Mouse (Mus musculus) adrenal gland, adult 18-20 months (tissue): ENCODE data around the gene Efhd1. TPM values are rescaled to one million over a fixed set of nuclear protein-coding genes. Genes with fewer than 3 reads are reported as not detected.
A peak's percentile ranks its signal among the peaks of the same experiment; 100 is the strongest.

ENCODE experiments used
- DNase-seq, 2 experiments: peaks; one replicate each; pipeline ENCODE4 v3.0.0; 2021 to 2022; ENCODE audit warnings: low spot score in 2 of 2
- total RNA-seq, 2 experiments: library from RNA; stranded (reverse); gene quantifications; 1 replicate in 1 of 2; 2 replicates in 1 of 2; pipeline ENCODE4 v1.2.3; 2021

Efhd1 gene
- total RNA-seq, 2 experiments from 2014 or later: 329 to 423 TPM

DNA sequence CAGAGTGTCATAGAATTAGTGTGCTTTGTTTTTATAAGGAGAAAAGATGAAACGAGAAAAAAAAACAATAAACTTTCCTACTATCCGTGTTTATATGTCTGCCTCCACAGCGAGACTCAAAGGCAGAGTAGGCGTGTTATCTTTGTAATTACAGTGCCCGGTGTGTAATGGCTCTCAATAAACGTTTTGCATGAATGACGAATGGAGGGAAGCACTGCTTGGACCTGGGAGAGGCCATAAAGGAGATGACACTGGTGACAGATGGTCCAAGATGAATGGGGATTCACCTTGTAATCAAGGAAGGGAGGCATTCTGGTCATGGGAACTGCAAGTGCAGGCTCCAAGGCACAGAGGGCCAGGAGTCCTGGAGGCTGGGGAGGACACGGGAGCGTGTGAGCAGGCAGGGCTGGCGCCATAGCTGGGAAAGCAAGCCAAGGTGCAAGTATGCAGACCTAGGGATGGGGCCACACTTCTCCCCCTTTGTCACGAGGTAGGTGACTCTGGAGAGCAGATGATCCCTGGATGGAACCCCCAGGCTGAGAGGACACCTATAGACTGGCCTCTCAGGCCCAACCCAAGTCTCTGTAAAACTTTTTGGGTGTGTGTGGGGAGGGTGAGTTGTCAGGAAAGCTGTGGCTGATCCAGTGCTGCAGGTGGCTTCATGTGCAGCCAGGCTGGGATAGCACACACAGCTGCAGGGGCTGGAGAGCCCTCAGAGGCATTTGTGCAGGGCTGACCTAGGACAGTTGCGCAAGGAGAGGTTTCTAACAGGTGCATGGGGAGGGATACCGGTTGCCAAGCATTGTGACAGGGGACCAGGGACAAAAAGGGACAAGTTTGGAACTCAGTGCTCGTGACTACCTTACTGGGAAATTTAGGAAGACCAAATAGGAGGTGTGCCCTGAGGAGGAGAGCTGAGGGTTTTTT lies 36.5 kb downstream of the Efhd1 start:
- DNase-seq: no peak

DNA sequence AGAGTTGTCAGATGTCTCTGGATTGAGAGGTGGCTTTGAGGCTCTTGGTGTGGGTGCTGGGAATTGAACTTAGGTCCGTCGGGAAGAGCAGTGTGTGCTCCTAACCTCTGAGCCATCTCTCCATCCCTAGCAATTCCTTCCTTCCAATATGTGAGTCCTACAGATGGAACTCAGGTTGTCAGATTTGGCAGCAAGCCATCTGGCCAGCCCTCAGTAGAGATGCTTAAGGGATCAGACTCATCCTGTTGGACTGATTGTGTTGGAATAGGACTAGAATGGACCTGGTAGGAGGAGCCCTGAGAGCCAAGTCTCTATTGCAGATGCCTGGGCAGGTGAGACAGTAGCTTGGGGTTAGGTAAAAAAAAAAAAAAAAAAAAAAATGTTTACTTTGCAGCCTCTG lies 37.8 kb downstream of the Efhd1 start:
- DNase-seq: no peak

DNA sequence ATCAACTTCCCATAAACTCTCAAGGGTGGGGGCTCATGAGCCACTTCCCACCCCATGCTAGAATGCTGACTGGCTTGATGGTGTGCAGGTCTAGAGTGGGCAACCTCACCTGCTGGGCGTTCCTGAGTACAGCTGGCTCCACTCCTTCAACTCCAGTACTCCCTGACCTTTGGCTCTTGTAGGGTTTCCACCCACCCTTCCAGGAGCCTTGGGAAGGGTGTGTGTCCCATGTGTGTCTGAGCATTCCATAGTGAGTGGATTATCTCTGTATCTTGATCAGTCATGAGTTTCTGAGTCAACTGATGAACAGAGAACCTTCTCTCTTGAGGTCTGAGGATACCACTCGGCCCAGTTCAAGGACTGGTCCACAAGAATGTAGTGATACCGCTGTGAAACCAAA lies 44.8 kb downstream of the Efhd1 start:
- DNase-seq: no peak

DNA sequence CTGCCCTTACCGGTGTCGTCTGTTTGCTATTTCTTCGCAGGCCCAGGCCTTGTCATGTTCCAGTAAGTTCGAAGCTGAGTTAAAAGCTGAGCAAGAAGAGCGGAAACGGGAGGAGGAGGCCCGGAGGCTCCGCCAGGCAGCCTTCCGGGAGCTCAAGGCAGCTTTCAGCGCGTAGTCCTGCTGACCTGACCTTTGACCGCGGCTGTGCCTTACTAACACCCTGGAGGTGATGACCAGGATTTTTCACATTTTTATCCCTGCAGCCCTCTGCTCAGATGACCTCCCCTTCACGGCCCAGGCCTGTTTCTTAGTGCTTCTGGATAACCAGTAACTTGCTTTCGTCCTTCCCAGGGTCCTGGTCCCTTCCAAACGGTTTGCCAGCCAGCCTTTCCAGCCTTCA lies 45.5 kb downstream of the Efhd1 start:
- DNase-seq: no peak

DNA sequence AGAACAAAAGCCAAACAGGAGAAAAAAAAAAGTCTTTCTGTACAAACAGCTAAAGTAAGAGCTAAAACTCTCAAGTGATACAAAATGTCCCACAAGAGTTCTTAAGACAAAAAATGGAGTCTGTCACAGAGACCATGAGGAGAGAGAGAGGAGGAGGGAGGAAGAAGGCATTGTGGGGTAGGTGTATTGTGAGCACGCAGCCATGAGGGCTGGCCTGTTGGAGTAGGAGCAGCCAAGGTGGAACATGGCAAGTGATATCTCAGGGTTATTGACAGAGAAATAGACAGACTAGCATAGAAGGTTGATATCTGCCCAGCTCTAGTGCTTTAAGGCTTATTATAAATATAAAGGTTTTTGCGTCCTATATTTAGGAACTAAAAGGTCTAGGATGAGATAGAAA lies 48.5 kb downstream of the Efhd1 start:
- DNase-seq: no peak

DNA sequence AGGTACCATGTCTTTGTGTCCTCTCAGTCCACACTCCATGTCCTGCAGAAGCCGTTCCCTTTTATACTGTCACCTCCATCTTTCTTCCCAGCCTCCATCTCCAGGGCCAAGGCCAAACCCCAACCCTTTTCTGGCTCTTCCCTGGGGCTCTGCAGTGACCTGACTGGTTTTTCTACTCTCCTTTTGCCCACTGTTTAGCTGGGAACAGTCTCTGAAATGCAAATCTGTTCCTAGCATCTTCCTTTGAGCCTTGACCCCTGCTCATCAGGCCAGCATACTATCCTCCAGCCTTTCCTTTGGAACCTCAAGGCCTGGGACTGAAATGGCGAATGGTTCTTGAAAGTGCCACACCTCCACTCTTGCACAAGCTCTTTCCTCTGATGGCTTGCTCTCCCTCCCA lies 49.0 kb downstream of the Efhd1 start:
- no peak for DNase-seq

DNA sequence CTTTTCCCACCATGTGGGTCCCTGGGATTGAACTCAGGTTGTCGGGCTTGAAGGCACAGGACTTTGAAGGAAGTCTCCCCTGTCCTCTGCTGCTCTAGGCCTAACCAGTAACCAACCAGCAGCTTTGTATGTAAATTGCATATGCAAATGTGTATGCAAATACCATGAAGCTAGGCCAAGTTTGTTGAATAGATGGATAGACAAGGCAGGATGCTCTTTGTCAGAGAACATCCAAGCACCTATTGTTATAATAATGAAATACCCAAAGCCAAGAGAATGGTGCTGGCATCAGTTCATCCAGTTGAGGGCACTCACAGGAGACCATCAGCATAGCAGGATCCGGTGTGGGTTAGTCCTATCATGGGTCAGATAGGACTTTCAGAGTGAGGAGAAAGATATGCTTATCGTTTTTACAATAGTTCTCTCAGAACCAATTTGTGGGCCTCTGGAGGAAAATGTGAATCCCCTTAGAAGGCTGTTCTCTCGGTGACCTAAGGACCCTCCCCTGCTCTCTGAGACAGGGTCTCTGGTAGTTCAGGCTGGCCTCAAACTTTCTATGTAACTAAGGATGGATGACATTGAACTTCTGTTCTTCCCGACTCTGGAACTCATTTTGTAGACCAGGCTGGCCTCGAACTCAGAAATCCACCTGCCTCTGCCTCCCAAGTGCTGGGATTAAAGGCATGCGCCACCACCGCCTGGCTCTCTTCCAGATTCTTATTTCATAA lies 49.8 kb downstream of the Efhd1 start:
- no peak for DNase-seq

DNA sequence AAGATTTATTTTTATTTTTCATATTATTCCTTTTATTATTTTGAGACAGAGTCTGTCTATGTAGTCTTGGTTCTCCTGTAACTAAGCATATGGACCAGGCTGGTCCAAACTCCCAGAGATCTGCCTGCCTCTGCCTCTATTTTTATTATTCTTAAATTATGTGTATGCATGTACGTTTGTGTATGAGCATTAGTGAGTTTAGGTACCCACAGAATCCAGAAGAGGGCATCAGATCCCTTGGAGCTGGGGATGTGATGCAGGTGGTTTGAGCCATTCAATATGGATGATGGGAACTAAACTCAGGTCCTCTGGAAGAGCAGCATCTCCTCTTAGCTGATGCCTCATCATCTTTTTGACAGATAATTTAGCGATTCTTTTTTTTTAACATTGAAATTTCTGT lies 51.3 kb downstream of the Efhd1 start:
- DNase-seq: no peak

DNA sequence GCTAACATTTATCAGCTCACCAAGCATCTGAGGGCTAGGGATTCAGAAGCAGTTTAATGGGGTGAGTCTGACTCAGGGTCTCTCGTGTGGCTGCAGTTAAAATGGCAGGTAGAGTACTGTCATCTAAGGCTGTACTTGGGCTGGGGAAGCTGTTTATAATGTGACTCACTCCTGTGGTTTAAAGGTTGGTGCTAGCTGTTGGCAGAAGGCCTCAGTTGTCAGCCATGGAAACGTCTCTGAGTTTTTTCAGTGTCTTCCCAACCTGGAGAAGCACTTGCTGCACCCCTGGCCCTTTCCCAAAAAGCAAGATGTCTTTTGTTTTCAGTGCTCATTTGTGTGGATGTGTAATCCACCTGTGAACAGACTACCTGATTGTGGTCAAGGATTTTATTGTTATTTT lies 51.7 kb downstream of the Efhd1 start:
- no peak for DNase-seq

DNA sequence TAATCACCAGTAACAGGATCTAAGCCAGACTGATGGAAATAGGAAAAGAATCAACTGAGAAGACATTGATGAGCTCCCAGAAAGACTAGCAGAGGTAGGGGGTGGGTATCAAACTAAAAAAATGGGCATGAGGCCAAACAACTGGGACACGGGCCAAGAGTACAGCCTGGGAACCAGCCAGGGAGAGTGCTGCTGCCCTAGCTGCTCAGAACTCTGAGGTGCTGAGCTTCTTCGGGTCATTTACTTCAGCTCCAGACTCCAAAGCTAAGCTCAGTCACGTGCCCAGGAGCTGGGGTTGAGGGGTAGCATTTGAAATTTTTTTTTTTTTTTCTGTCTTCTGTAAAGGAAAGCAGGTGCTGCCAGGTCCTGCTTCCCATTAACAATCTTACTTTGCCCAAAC lies 52.5 kb downstream of the Efhd1 start:
- peak; percentile 59 to 65 for DNase-seq

DNA sequence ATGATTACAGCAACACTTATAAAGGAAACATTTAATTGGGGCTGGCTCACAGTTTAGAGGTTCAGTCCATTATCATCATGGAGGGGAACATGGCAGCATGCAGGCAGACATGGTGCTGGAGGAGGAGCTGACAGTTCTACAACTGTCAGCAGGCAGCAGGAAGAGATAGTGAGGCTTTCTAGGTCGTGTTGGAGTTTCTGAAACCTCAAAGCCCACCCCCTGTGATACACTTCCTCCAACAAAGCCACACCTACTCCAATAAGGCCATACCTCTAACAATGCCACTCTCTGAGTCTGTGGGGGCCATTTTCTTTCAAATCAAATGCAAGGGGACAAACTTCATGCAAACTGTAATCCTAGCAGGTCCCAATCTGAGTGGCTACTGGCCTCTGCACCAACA lies 56.9 kb downstream of the Efhd1 start:
- DNase-seq: no peak

DNA sequence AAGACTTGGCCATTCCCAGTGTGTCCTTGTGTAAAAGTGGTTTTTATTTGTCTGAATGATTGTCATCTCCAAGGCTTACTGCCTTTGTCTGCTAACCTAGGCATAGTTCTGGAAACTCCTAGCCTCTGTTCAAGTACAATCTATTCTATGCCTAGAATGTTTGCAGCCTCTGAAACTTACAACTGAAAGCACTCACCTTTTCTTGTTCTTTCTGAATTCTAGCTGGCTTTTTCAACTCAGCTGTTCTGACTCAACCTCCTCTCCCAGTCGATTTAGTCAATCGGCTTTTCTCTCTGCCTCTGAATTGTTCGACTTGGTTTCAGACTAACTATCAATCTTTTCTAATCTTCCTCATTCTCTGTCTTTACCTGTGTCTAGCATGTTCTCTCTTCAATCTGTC lies 58.6 kb downstream of the Efhd1 start:
- DNase-seq: no peak

DNA sequence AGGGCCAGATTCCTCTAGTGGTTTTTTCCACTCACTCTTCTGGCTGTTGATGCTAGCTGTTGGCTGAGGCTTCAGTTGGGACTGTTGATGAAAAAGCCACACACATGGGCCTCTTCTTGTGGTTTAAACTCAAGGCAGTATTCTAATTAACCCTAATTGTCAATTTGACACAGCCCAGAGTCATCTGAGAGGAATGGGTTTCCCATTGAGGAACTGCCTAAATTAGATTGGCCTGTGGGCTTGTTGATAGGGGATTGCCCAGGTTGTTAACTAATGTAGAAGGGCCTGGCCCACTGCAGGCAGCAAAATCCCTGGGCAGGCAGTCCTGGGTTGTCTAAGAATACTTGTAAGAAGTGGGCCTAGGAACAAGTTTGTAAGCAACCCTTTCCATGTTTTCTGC lies 60.5 kb downstream of the Efhd1 start:
- no peak for DNase-seq

DNA sequence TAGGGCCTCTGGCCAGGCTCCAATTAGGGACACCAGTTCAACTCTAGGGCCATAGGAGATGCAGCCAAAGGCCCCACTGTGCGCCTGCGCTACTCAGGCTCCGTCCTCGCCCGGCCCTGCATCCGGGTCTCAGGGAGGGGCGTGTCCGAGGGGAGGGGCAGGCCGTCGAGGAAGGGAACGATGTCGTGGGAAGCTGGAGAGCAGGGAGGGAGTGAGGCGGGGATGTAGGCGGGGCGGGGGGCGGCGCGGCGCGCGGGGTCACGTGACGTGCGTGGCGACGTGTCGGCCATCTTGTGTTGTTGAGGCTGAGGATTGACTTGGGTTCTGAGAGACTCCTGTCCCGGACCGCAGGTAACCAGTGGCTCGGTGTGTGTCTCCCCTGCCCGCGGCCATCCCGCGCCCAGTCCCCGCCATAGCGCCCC lies 62.6 kb downstream of the Efhd1 start, which contains the start of gene Gigyf2:
Gigyf2 (plus strand) TSS at position 257 of the 422 bp plus-strand sequence.
- peak; percentile 97 to 98 for DNase-seq

DNA sequence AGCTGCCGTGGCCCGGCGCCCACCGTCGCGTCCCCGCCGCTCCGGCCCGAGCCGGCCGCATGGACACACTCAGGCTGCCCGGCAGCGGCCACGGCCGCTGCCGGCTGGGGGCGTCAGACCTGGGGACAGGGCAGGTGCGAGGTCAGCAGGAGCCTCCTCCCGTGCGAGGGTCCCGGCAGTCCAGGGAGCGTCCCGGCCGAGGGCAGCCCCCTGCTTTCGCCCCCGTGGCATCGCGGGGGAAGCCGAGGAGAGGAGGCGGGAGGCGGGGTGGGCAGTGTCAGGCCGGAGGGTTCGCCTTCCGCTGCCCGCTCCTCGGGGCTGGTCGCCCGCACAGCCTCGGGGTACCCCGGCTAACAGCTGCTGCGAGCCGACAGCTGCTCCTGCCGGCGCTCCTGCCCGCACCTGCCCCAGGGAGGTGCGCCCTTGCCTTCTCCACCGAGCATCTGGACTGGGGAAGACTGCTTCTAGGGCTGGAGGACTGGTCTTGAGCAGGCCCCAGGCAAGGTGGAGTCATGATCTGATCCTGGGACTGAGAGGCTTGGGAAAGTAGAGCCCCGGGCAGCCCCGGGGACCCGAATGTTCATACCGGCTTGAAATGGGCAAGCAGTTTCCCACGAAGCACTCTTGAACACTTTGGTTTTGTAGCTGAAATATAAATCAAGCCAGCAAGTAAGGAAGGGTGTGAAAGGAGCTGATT lies 63.1 kb downstream of the Efhd1 start:
- DNase-seq: peak; percentile 53 to 66

DNA sequence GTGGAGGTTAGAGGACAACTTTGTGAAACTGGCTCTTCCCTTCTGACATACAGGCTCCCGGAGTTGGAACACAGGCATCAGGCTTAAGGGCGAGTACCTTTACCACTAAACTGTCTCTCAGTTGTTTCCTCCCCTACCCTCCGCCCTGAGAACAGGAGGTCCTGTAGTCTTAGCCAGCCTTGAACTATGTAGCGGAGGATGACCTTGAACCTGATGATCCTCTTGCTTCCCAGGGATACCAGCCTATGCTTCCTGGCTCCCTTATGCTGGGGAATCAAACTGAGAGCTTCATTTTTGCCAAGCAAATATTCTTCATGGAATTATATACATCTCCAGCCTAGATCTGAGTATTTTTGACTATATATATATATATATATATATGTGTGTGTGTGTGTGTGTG lies 67.6 kb downstream of the Efhd1 start:
- DNase-seq: no peak

DNA sequence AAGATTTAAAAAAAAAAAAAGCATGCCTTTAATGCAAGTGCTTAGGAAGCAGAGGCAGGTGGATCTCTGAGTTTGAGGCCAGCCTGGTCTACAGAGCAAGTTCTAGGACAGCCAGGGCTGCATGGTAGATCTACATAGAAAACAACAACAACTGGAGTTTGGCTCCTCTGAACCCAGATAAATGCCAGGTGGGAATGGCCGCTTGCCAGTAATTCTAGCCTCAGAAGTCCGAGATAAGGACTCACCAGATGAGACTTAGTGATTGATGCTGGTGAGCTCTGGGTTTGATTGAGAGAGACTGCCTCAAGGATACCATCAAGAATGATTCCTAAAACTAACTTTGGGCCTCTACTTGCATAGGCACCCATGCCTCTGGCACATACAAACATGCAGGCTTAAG lies 86.4 kb downstream of the Efhd1 start:
- DNase-seq: no peak

DNA sequence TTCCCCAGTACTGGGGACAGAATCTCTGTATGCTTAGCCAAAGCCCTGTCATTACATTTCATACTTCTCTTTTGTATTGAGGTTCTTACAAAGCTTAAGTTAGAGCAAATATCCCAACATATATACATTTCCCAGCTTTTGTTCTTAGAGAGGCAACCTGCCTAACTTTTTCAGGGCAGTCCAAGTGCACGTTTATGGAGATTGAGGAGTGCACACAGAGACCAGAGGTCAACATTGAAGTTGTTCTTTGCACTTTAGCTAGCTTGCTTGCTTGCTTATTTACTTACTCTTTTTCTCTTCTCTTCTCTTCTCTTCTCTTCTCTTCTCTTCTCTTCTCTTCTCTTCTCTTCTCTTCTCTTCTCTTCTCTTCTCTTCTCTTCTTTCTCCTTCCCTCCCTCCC lies 96.1 kb downstream of the Efhd1 start:
- no peak for DNase-seq
